Mouse (Mus musculus) left cerebral cortex, adult 2 months (tissue): ENCODE measurements around the gene Plscr3. TPM values are rescaled to one million over a fixed set of nuclear protein-coding genes. Genes with fewer than 3 reads are reported as not detected.

ENCODE experiments used
- DNase-seq, 2 experiments: peaks; one replicate each; pipeline ENCODE4 v3.0.0; 2021 to 2022; ENCODE audit warnings: low spot score in 2 of 2, mixed read lengths in 1 of 2; ENCODE audit errors: extremely low spot score in 1 of 2
- H3K27ac ChIP-seq: fragments of 200-600 bp; 2 replicates; pipeline ENCODE4 v1.8.1; 2022
- H3K4me3 ChIP-seq: fragments of 200-600 bp; 2 replicates; pipeline ENCODE4 v1.8.1; 2022
- CTCF ChIP-seq: fragments of 200-600 bp; IDR thresholded peaks from 2 replicates; pipeline ENCODE4 v1.8.1; 2022; ENCODE audit warnings: antibody characterized with exemption, mild to moderate bottlenecking, moderate library complexity
- intact Hi-C: fragments of 180-260 bp; cut with DNase I; formaldehyde crosslinking; loops from one replicate; pipeline ENCODE4 v1.15.1; 2025
- long read RNA-seq, 2 experiments: library from polyadenylated mRNA; stranded (forward); transcript quantifications; one replicate each; pipeline ENCODE4 v2.0.0; 2021; ENCODE audit warnings: borderline mapping rate in 2 of 2
- total RNA-seq, 2 experiments: library from RNA; stranded (reverse); gene quantifications; 2 replicates each; pipeline ENCODE4 v1.2.3; 2021

Gene Plscr3
- 10 to 100 TPM; 19.5 to 22.5 TPM for total RNA-seq
- long read RNA-seq, experiment 1, transcript Plscr3-201 (7 exons, 1,927 nt) = major isoform, 7 of 24 reads
- long read RNA-seq, experiment 1, partial matches to known transcripts = 2 of 24 reads
- long read RNA-seq, experiment 1, other reads (novel, unspliced or antisense) = 7 of 24 reads
- long read RNA-seq, experiment 2, transcript Plscr3-201 (7 exons, 1,927 nt) = major isoform, 10 of 25 reads
- long read RNA-seq, experiment 2, partial matches to known transcripts = 5 of 25 reads
- long read RNA-seq, experiment 2, other reads (novel, unspliced or antisense) = 6 of 25 reads

DNA sequence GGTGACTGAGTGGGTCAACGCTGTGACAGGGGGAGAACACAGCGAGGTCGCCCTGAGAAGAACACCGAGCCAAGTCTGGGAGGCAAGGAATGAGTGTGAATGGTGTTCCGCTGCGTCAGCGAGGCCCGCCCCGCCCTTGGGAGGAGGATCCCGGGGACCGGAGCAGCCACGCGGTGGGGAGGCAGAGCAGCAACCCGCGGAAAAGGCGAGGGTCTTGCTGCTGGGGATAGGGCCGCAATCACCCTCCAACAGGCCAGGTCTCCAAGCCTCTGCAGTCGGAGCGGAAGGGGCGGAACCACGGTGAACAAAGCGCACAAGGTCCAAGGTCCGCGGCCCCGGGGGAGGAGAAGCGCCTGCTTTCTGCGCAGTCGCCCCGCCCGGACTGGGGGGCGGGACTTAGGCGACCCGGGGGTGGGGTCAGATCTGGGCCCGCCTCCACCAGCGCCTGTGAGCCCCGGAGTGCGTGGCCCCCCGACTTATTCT is at the start of gene Plscr3:
TSS of gene Plscr3 (plus strand) at position 179 of the 483 bp plus-strand sequence.
- Histone ChIP-seq H3K27ac (peak within 1 kb of the TSS; percentile 88), H3K4me3 (peak within 1 kb of the TSS; percentile 82)
- peak; percentile 87 to 90 for DNase-seq
- TF ChIP-seq CTCF = no peak
- intact Hi-C loops = no loop called here

DNA sequence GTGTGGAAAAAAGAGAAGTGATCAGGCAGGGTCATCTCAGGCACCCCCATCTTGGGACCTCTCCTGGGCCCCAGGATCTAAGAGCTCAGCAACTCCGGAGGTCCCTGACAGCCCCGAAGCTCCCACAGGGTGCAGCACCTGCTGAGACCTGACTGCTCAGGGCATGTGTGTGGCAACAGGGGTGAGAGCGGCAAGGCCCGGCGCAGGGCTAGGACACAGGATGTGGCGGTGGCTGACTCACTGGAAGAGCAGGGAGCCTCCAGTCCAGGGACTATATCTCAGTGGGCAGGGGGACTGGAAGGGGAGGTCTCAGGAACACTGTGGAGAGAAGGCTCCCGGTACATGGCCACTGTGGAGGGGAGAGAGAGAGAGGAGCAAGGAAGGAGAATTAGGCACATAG is 48.3 kb upstream of the Plscr3 start:
- Histone ChIP-seq H3K4me3 (no peak overlapping the region), H3K27ac (no peak overlapping the region)
- DNase-seq = no peak
- no peak for TF ChIP-seq CTCF
- intact Hi-C loops = no loop called here

DNA sequence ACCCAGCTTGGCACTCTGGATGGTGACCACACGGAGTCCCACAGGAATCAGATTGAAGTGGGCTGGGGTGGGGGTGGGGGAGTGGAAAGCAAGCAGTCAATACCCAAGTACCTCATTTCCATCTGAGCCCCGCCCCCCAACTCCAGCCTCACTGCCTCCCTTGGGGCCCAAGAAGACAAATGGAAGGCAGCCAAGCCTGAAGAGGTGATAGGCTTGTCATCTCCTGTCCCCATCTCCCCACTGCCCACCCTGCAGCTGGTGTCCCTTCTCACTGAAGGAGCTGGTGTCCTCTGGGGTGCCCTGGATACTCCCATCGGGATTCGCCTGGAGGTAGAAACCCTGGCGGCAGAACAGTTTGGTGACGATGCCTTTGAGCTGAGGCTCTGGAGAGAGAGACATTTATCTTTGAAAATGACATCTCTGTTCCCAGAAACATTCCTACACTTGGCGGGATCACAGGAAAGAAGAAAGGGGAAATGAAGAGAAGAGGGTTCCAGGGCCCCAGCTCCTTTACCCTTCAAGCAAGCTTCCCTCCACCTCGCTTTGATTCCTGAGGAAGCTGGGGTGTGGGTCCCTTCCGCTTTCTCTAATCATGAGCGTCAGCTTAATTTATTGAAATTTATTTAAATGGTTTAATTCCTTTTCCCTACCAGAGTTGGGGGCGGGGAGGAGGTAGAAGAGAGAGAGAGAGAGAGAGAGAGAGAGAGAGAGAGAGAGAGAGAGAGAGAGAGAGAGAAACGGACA is 46.6 kb upstream of the Plscr3 start:
- no peak for DNase-seq
- intact Hi-C loops = loop anchor here (5.0 kb wide), 1 partner anchor 78 kb away; the partner anchor contains the start of gene Tmem95
- H3K27ac ChIP-seq = no peak overlapping the region
- no peak overlapping the region for H3K4me3 ChIP-seq
- TF ChIP-seq CTCF = no peak

DNA sequence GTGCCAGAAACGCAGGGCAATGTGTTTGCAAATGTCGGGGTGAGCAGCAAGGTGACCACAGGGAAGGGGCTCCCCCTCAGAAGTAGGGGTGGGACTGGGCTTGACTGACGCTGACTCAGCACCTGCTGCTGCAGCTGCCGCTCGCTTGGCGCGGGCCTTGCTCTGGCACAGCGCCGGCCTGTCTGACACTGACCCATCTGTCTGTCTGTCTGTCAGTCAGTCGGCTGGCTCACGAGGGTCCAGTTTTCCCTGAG is 46.1 kb upstream of the Plscr3 start:
- no peak overlapping the region; the same call in 1 of the 2 replicates for H3K27ac ChIP-seq
- intact Hi-C loops = loop anchor here (5.0 kb wide), 1 partner anchor 77 kb away; the partner anchor contains the start of gene Tmem95
- H3K4me3 ChIP-seq = peak overlapping the region; percentile 52
- no peak for TF ChIP-seq CTCF
- no peak for DNase-seq

DNA sequence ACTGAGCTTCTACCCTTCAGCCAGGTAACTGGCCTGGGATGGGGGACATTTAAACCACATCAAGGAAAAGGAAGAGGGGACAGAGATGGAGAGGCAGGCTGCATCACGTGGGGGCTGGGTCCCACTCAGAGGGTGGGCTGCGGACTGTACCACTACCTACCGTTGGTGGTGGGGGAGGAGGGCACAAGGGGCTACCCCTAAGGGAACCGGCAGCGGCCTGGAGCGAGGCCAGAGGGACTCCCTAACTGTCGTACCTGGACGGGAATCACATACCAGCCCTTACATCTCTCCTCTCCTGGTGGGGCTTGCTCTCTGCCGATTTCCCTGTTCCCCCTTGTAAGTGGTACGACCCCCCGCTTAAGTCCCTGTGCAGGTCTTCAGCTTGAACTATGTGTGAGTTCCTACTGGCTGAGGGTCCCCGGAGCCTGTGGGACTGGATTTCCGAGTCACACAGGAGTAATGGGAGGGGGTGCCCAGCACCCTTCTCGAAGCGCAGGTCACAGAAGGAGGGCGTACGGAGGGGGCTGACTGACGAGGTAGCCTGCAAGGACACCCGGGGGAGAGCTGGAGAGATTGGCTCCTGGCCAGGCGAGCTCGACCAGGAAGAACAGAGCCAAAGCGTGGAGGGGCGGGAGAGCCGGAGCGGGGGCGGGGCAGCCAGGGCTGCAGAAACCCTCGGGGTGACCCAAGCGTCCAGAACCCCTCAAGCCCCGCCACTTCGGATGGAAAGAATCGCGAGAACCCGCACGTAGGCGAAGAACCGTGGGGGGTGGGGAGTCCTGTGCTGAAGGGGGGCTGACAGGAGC is 45.6 kb upstream of the Plscr3 start:
- peak overlapping the region; percentile 41 for H3K27ac ChIP-seq
- H3K4me3 ChIP-seq = peak overlapping the region; percentile 52
- no peak for DNase-seq
- intact Hi-C loops = loop anchor here (5.0 kb wide), 1 partner anchor 77 kb away; the partner anchor contains the start of gene Tmem95
- no peak for TF ChIP-seq CTCF

DNA sequence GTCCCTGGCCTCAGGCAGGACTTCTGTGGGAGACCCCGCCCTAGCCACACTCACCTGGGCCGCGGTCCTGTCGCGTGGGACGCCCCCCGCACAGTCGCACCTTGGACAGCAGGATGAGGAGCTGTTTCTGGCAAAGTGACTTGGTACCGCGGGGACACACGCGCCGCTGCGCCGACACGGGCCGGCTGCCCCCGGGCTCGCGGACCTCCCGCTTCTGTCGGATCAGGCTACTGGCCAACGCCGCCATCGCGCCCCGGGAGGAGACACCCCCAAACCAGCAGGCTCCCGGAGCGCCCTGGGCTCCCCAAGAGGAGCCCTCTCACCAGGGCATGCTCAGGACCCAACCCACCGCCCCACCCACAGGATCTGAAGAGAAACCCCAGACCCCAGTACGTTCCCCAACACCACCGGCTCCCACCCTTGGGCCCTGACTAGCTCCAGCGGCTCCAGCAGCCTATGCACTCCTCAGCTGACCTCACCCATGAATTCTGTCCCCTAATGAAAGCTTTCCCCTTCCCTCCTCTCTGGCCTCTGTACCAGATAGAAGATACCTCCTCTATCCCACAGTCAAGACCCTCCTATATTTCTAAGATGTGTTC is 44.7 kb upstream of the Plscr3 start, which contains the start of gene Fgf11:
TSS of gene Fgf11 (minus strand) at position 479 of the 599 bp plus-strand sequence.
- H3K27ac ChIP-seq = peak within 1 kb of the TSS; percentile 59
- no peak for DNase-seq
- intact Hi-C loops = loop anchor here (5.0 kb wide), 1 partner anchor 76 kb away; the partner anchor contains the start of gene Tmem95
- no peak for TF ChIP-seq CTCF
- H3K4me3 ChIP-seq = peak within 1 kb of the TSS; percentile 52

DNA sequence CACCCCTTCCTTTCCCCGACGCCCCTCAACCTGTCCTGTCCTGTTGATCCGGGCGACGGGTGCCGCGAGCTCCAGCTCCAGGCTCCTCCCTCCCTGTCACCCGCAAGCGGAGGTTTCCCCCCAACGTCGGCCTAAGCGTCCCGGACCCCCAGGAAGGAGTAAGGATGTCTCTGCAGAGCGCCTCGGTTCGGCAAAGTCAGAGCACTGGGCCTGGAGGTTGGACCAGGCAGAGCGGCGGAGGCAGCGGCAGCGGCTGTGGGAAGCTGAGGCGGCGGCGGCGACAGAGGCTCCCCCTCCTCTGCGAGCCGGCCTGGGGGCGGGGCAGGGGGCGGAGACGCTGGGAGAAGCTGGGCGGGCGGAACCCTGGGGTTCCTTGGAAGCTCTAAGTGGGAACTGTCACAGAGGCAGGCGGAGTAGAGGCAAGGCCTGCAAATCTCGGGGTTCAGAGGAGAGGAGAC is 43.5 kb upstream of the Plscr3 start:
- intact Hi-C loops = loop anchor here (2.0 to 5.0 kb wide), 4 partner anchors 34 to 75 kb away; partner anchors contain the start of genes Nlgn2, Polr2a and Tmem95
- H3K27ac ChIP-seq = peak overlapping the region; percentile 59
- DNase-seq = peak; percentile 80 to 88
- no peak for TF ChIP-seq CTCF
- H3K4me3 ChIP-seq = peak overlapping the region; percentile 52

DNA sequence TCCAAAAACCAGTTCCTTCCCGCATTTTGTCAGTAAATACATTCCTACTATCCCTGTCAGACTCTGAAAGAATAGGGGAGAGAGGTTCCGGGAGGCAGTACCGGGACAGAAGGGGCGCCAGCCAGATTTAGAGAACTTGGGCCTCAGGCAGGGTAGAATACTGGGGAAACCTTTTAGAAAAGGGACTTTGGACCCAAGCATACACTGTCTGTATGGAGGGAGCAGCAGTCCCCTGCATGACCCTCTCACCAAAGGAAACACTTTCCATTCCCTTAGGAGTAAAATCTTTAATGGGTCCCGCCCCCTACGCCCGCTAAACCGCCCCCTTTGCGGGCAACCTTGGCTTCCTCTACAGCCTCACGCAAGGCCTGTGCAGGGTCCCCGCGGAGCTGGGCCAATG is 42.8 kb upstream of the Plscr3 start:
- intact Hi-C loops = loop anchor here (2.0 to 5.0 kb wide), 4 partner anchors 33 to 74 kb away; partner anchors contain the start of genes Nlgn2, Polr2a and Tmem95
- H3K27ac ChIP-seq = peak overlapping the region; percentile 46; the same call in 1 of the 2 replicates

DNA sequence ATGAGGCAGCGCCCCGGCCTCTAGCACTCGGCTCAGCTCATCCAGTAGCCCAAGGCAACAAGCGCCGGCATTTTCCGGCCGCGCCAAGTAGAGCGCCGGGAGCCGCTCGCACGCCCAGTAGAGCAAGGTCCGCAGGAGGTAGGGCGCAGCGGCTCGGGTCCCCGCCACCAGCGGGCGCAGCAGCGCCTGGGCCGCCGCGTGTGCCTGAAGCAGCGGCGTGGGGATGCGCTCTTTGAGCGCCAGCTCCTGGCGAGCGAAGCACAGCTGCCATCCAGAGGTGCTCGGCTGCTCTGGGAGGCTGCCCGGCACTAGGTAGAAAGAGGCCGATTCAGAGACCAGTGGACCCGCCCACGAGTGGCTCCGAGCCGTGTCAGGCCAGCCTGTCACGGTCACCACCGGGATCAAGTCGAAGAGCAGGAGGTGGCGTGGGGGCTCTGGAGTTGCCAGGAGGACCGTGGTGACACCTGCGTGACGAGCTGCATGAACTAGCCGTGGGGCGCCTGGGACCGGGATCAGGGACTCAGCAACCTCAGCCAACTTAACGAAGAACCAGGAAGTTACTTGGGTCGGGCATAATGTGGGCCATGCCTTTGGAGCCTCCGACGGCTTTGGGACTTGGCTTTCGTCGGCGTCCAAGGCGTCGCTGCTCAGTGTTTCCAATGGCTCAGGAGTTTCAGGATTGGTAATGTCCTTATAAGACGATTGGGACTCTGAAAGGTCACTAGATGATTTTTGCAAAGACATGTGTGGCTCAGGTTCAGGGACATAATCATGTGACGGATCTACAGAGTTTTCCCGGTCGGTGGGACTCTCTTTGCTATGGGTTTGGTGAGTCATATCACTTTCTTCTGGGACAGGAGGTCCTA is 42.2 kb upstream of the Plscr3 start:
- H3K27ac ChIP-seq = peak overlapping the region; percentile 46; the same call in 1 of the 2 replicates
- TF ChIP-seq CTCF = peak; percentile 72
- DNase-seq = peak; percentile 68 to 79
- H3K4me3 ChIP-seq = peak overlapping the region; percentile 52
- intact Hi-C loops = loop anchor here (2.0 to 5.0 kb wide), 4 partner anchors 33 to 73 kb away; partner anchors contain the start of genes Nlgn2, Polr2a and Tmem95

More for the DNA sequence above, 42.8 kb upstream of the Plscr3 start:
- DNase-seq = no peak
- TF ChIP-seq CTCF = no peak
- H3K4me3 ChIP-seq = peak overlapping the region; percentile 52

DNA sequence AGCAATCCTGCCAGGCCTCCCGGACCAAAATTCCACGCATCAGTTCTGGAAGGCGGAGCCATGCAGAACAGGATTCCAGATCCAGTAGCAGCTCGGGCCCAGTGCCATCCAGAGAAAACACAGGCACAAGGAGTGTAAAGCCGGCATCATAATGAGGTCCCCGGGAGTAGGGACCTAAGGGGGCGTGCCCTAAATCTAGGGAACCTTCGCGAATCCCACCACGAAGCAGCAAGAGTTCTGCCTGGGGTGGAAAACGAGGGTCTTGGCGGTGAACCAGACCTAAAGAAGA is 41.6 kb upstream of the Plscr3 start:
- TF ChIP-seq CTCF = no peak
- intact Hi-C loops = loop anchor here (5.0 kb wide), 1 partner anchor 73 kb away; the partner anchor contains the start of gene Tmem95
- no peak overlapping the region; the same call in 1 of the 2 replicates for H3K4me3 ChIP-seq
- DNase-seq = no peak
- no peak overlapping the region for H3K27ac ChIP-seq
